7 mouse cellular contexts compared by ENCODE assay signal in the genomic region with DNA sequence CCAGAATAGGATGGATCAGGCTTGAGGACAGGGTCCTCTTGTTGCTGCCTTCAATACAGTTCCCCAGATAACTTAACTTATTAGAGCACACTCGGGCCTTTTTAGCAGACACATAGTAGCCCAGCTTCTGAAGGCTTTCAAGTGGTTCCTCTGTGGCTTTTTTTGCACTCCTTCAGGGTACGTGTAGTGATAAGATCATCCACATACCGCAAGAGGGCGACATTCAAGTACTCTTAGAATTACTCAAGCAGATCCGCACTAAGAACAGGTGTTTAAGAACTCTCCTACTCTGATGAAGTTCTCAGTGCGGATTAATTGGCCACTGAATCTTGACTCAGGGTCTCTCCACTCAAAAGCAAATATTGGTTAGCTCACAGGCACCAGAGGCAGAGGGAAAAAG. TPM values are rescaled to one million over a fixed set of nuclear protein-coding genes. Genes with fewer than 3 reads are reported as not detected.
DNase-seq lines count a peak whose midpoint lies in the region; ATAC-seq and TF ChIP-seq lines count a peak whose summit lies in the region.

No protein-coding gene starts in this region.

- H3K4me3 ChIP-seq in liver, embryonic 14.5 days (ENCODE audit: insufficient read depth in 1 of 2, low read depth in 2 of 2, low read length in 2 of 2), result no peak overlapping the region
- H3K4me3 ChIP-seq in liver, embryonic 12.5 days, result no peak overlapping the region
- no peak overlapping the region for H3K4me3 ChIP-seq in lung, postnatal 0 days (ENCODE audit: low read depth, low read length)

- H3K9ac ChIP-seq in liver, embryonic 14.5 days (replicated peaks), result no peak overlapping the region
- H3K9ac ChIP-seq in liver, embryonic 12.5 days, result no peak overlapping the region
- no peak overlapping the region for H3K9ac ChIP-seq in lung, postnatal 0 days (replicated peaks; ENCODE audit: low read depth)

- no peak overlapping the region for H3K27ac ChIP-seq in liver, embryonic 14.5 days
- no peak overlapping the region for H3K27ac ChIP-seq in liver, embryonic 12.5 days
- no peak overlapping the region for H3K27ac ChIP-seq in lung, postnatal 0 days (ENCODE audit: low read length)

- DNase-seq in liver, embryonic 14.5 days (ENCODE audit: low read depth in 3 of 3, low spot score in 3 of 3), result no peak
- DNase-seq in lung, postnatal 0 days (ENCODE audit: low spot score), result peak; percentile 69
- DNase-seq in thymus, postnatal 25 days, result peak; percentile 66
- no peak for DNase-seq in layer of hippocampus, adult 9-10 months (ENCODE audit: low spot score)

- 24% methylated on average over 6 of the region's 6 CpGs for WGBS in liver, embryonic 14.5 days (ENCODE audit: insufficient replicate concordance)
- WGBS in liver, embryonic 12.5 days (ENCODE audit: insufficient replicate concordance), result 26% methylated on average over 6 of the region's 6 CpGs
- 33% methylated on average over 6 of the region's 6 CpGs for WGBS in lung, postnatal 0 days

- H3K27me3 ChIP-seq in liver, embryonic 14.5 days (ENCODE audit: control insufficient read depth, insufficient read depth, low read length), result no peaks in the 10 kb centered on the region
- H3K27me3 ChIP-seq in liver, embryonic 12.5 days (replicated peaks), result no peaks in the 10 kb centered on the region
- no peaks in the 10 kb centered on the region for H3K27me3 ChIP-seq in lung, postnatal 0 days (replicated peaks; ENCODE audit: insufficient read depth, low read length)

- TF ChIP-seq CTCF in liver, embryonic 14.5 days (IDR thresholded peaks at IDR 0.05; ENCODE audit: low read depth), result peak; percentile 36; the same call in 1 of the 2 replicates
- peak; percentile 60 for TF ChIP-seq CTCF in lung, postnatal 0 days (IDR thresholded peaks at IDR 0.05)

- H3K36me3 ChIP-seq in liver, embryonic 14.5 days (replicated peaks; ENCODE audit: control insufficient read depth, insufficient read depth, low read depth), result no peaks in the 10 kb centered on the region
- H3K36me3 ChIP-seq in liver, embryonic 12.5 days, result no peaks in the 10 kb centered on the region
- H3K36me3 ChIP-seq in lung, postnatal 0 days (ENCODE audit: insufficient read depth, low read length), result no peaks in the 10 kb centered on the region

- ATAC-seq in liver, embryonic 14.5 days (ENCODE audit: insufficient read depth), result no peak
- ATAC-seq in liver, embryonic 12.5 days, result no peak
- ATAC-seq in activated CD4-positive, CD25-positive, alpha-beta regulatory T cell, adult 4 months, result peak; percentile 69
- peak; percentile 47; the same call in 1 of the 2 replicates for ATAC-seq in lung, postnatal 0 days
- no peak for ATAC-seq in cerebellum, adult (ENCODE audit: insufficient number of reproducible peaks, low FRiP score, low TSS enrichment)

- H3K4me2 ChIP-seq in liver, embryonic 14.5 days (ENCODE audit: low read depth), result no peak overlapping the region
- no peak overlapping the region for H3K4me2 ChIP-seq in liver, embryonic 12.5 days
- H3K4me2 ChIP-seq in lung, postnatal 0 days (replicated peaks; ENCODE audit: low read depth, low read length), result no peak overlapping the region

- no peak for TF ChIP-seq EP300 in liver, embryonic 14.5 days (IDR thresholded peaks at IDR 0.05; ENCODE audit: low read depth)
- TF ChIP-seq EP300 in lung, postnatal 0 days (IDR thresholded peaks at IDR 0.05), result peak; percentile 45; the same call in 1 of the 2 replicates

- no peaks in the 10 kb centered on the region for H3K9me3 ChIP-seq in liver, embryonic 14.5 days (ENCODE audit: control insufficient read depth, low read length)
- H3K9me3 ChIP-seq in liver, embryonic 12.5 days (replicated peaks), result no peaks in the 10 kb centered on the region
- no peaks in the 10 kb centered on the region for H3K9me3 ChIP-seq in lung, postnatal 0 days (ENCODE audit: low read length)

- peaks cover 0 to 5% of the 10 kb centered on the region in 2 experiments; a peak in 2 of 4 replicates for H3K4me1 ChIP-seq in liver, embryonic 14.5 days (replicated peaks; ENCODE audit: control insufficient read depth in 2 of 2, insufficient read depth in 2 of 2, low read length in 1 of 2)
- 0 out of 2 replicates have a peak, but pooled peaks cover 3% of the 10 kb centered on the region for H3K4me1 ChIP-seq in liver, embryonic 12.5 days
- H3K4me1 ChIP-seq in lung, postnatal 0 days (ENCODE audit: insufficient read depth, low read depth, low read length), result no peaks in the 10 kb centered on the region

RNA-seq across cellular contexts. Expression of gene Pigr, which starts 11.8 kb away (rescaled TPM):
- polyA plus RNA-seq in liver, embryonic 14.5 days (2012; rRNA removed), result 0.13 and 0.21 TPM in 2 replicates
- polyA plus RNA-seq in liver, embryonic 14.5 days (2014; fragmentation: Nextera tagmentation; extraction: Ambion mirVana), result 0.14 and 0.19 TPM in 2 replicates
- 0.11 and 0.13 TPM in 2 replicates for polyA plus RNA-seq in liver, embryonic 12.5 days (2016; fragmentation: Nextera tagmentation; extraction: Ambion mirVana)
- polyA plus RNA-seq in activated CD4-positive, CD25-positive, alpha-beta regulatory T cell, adult 4 months (2017; shearing (Covaris generic)), result under 1 TPM in 1 of 2 experiments, not detected in 1; 0.19 TPM
- 0.08 and 0.26 TPM in 2 replicates for polyA plus RNA-seq in lung, postnatal 0 days (2015; fragmentation: Nextera tagmentation; extraction: Ambion mirVana)

RNA-seq across cellular contexts. Expression of gene Fcmr, which starts 27.2 kb away (rescaled TPM):
- polyA plus RNA-seq in liver, embryonic 14.5 days (2012; rRNA removed), result 0.16 TPM in 1 of 2 replicates, not detected in the other
- polyA plus RNA-seq in liver, embryonic 14.5 days (2014; fragmentation: Nextera tagmentation; extraction: Ambion mirVana), result not detected in 2 replicates
- polyA plus RNA-seq in liver, embryonic 12.5 days (2016; fragmentation: Nextera tagmentation; extraction: Ambion mirVana), result not detected in 2 replicates
- 1 to 10 TPM in 1 of 2 experiments, under 1 TPM in 1; 0.56 to 6.0 TPM for polyA plus RNA-seq in activated CD4-positive, CD25-positive, alpha-beta regulatory T cell, adult 4 months (2017; shearing (Covaris generic))
- polyA plus RNA-seq in lung, postnatal 0 days (2015; fragmentation: Nextera tagmentation; extraction: Ambion mirVana), result 0.37 and 0.82 TPM in 2 replicates

RNA-seq across cellular contexts. Expression of gene Fcamr, which starts 37.6 kb away (rescaled TPM):
- polyA plus RNA-seq in liver, embryonic 14.5 days (2012; rRNA removed), result not detected in 2 replicates
- not detected in 2 replicates for polyA plus RNA-seq in liver, embryonic 14.5 days (2014; fragmentation: Nextera tagmentation; extraction: Ambion mirVana)
- not detected in 2 replicates for polyA plus RNA-seq in liver, embryonic 12.5 days (2016; fragmentation: Nextera tagmentation; extraction: Ambion mirVana)
- polyA plus RNA-seq in activated CD4-positive, CD25-positive, alpha-beta regulatory T cell, adult 4 months (2017; shearing (Covaris generic)), result not detected
- polyA plus RNA-seq in lung, postnatal 0 days (2015; fragmentation: Nextera tagmentation; extraction: Ambion mirVana), result 0.06 and 0.27 TPM in 2 replicates

RNA-seq across cellular contexts. Expression of gene Il24, which starts 49.0 kb away (rescaled TPM):
- polyA plus RNA-seq in liver, embryonic 14.5 days (2012; rRNA removed), result not detected in 2 replicates
- not detected in 2 replicates for polyA plus RNA-seq in liver, embryonic 14.5 days (2014; fragmentation: Nextera tagmentation; extraction: Ambion mirVana)
- not detected in 2 replicates for polyA plus RNA-seq in liver, embryonic 12.5 days (2016; fragmentation: Nextera tagmentation; extraction: Ambion mirVana)
- not detected for polyA plus RNA-seq in activated CD4-positive, CD25-positive, alpha-beta regulatory T cell, adult 4 months (2017; shearing (Covaris generic))
- polyA plus RNA-seq in lung, postnatal 0 days (2015; fragmentation: Nextera tagmentation; extraction: Ambion mirVana), result not detected in 2 replicates

Comparison
In these comparisons a context has a peak if more than half of its experiments do, and no peak if none do; other contexts are left out.
1. ATAC-seq: peak in activated CD4-positive, CD25-positive, alpha-beta regulatory T cell, adult 4 months (single experiment) and lung, postnatal 0 days (single experiment); none in liver, embryonic 14.5 days (single experiment), liver, embryonic 12.5 days (single experiment) and cerebellum, adult (single experiment).
2. DNase-seq: peak in lung, postnatal 0 days (single experiment) and thymus, postnatal 25 days (single experiment); none in liver, embryonic 14.5 days (0 of 3) and layer of hippocampus, adult 9-10 months (single experiment).